Mouse (Mus musculus): ENCODE results near the gene Kcnh1. TPM values are rescaled to one million over a fixed set of nuclear protein-coding genes. Genes with fewer than 3 reads are reported as not detected.

The Kcnh1 gene
- polyA plus RNA-seq, 1 experiment from 2014 or later: not detected

DNA sequence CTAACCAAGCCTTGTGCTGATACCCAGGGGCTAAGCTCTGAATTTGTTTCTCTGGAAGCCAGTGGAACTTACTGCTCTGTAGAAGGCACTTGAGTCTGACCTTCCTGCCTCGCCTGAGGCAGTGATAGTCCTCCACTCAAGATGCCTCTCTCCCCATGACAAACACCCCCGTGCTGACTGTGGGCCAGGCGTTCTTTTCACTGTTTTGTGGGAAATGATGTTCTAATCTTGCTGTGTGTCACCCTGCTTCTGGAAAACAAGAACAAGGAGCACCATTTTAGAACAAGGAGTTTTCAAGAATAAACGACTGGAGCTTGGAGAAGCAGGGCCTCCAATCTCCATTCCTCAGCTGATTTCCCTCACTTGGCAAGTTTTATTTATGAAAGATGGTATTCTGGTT is 273.2 kb downstream of the Kcnh1 start:
- H3K4me2 ChIP-seq: no peak overlapping the region
- 50% methylated on average over 4 of the region's 4 CpGs for WGBS (ENCODE audit: insufficient replicate concordance)

GRCm38 (mm10) chr1:192472366-192472765 is 281.8 kb downstream of the Kcnh1 start:
- Histone ChIP-seq H3K9me3 (replicated peaks) (no peaks in the 10 kb centered on the region), H3K27ac (replicated peaks) (no peak overlapping the region), H3K4me1 (replicated peaks) (no peaks in the 10 kb centered on the region), H3K36me3 (replicated peaks) (no peaks in the 10 kb centered on the region), H3K27me3 (no peaks in the 10 kb centered on the region), H3K4me2 (no peak overlapping the region), H3K9ac (no peak overlapping the region), H3K4me3 (replicated peaks) (no peak overlapping the region)
- ATAC-seq (ENCODE audit: insufficient read depth): no peak
- 51% methylated on average over 4 of the region's 4 CpGs for WGBS (ENCODE audit: insufficient replicate concordance)

More for the DNA sequence above, 273.2 kb downstream of the Kcnh1 start:
- H3K9me3 ChIP-seq (replicated peaks): no peaks in the 10 kb centered on the region
- ATAC-seq (ENCODE audit: insufficient read depth): no peak
- H3K36me3 ChIP-seq (replicated peaks): no peaks in the 10 kb centered on the region
- H3K27me3 ChIP-seq: no peaks in the 10 kb centered on the region
- H3K4me3 ChIP-seq (replicated peaks): no peak overlapping the region
- no peak overlapping the region for H3K9ac ChIP-seq
- H3K4me1 ChIP-seq (replicated peaks): no peaks in the 10 kb centered on the region
- no peak overlapping the region for H3K27ac ChIP-seq (replicated peaks)

GRCm38 (mm10) chr1:192473134-192473533 is 282.6 kb downstream of the Kcnh1 start:
- 73% methylated on average over 6 of the region's 6 CpGs for WGBS (ENCODE audit: insufficient replicate concordance)
- Histone ChIP-seq H3K27me3 (no peaks in the 10 kb centered on the region), H3K27ac (replicated peaks) (no peak overlapping the region), H3K4me2 (no peak overlapping the region), H3K9ac (no peak overlapping the region), H3K4me1 (replicated peaks) (no peaks in the 10 kb centered on the region), H3K4me3 (replicated peaks) (no peak overlapping the region), H3K36me3 (replicated peaks) (no peaks in the 10 kb centered on the region), H3K9me3 (replicated peaks) (no peaks in the 10 kb centered on the region)
- ATAC-seq (ENCODE audit: insufficient read depth): no peak

DNA sequence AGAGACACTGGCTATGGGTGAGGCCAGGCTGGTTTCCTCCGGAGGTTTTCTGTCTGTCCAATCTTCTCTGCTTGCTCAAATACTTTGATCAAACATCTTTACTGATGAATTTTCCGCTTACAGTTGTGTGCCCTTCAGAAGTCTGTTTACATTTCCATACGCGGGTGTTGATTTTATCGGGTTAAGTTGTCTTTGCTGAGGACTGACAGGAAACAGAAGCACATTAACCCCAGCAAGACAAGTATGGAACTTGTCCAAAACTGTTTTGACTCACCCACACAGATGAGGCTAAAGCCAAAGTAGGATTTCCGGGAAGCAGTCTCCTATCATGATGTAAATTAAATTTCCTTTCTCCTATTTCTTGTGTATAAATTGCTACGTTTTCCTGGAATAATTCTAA is 286.1 kb downstream of the Kcnh1 start:
- Histone ChIP-seq H3K4me3 (replicated peaks) (no peak overlapping the region), H3K27me3 (no peaks in the 10 kb centered on the region), H3K27ac (replicated peaks) (no peak overlapping the region), H3K4me1 (replicated peaks) (no peaks in the 10 kb centered on the region), H3K9ac (no peak overlapping the region), H3K36me3 (replicated peaks) (no peaks in the 10 kb centered on the region), H3K9me3 (replicated peaks) (no peaks in the 10 kb centered on the region), H3K4me2 (no peak overlapping the region)
- 47% methylated on average over 7 of the region's 7 CpGs for WGBS (ENCODE audit: insufficient replicate concordance)
- no peak for ATAC-seq (ENCODE audit: insufficient read depth)

DNA sequence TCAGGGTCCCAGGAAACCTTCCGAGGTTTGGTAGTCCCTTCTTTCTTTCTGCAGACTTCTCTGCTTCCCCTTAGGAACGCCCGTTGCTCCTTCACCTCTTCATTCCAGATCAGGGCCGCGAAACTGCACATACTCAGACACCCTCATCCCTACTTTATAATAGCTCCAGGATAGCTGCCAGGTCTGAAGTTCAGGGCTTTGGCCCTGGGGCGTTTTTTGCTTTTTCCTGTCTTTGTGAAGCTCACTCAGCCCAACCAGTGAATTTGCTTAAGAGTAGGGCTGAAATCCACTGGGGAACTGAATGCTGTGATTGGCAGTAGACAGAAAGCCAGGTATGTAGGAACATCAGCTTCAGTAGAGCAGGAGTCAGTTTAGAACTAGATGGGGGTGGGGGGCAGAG is 287.0 kb downstream of the Kcnh1 start:
- Histone ChIP-seq H3K4me2 (no peak overlapping the region), H3K27me3 (no peaks in the 10 kb centered on the region), H3K4me1 (replicated peaks) (no peaks in the 10 kb centered on the region), H3K9me3 (replicated peaks) (no peaks in the 10 kb centered on the region), H3K27ac (replicated peaks) (no peak overlapping the region), H3K36me3 (replicated peaks) (no peaks in the 10 kb centered on the region), H3K9ac (no peak overlapping the region), H3K4me3 (replicated peaks) (no peak overlapping the region)
- 52% methylated on average over 6 of the region's 6 CpGs for WGBS (ENCODE audit: insufficient replicate concordance)
- ATAC-seq (ENCODE audit: insufficient read depth): no peak

GRCm38 (mm10) chr1:192478176-192478575 is 287.6 kb downstream of the Kcnh1 start:
- Histone ChIP-seq H3K27ac (replicated peaks) (no peak overlapping the region), H3K4me3 (replicated peaks) (no peak overlapping the region), H3K36me3 (replicated peaks) (no peaks in the 10 kb centered on the region), H3K27me3 (no peaks in the 10 kb centered on the region), H3K4me1 (replicated peaks) (no peaks in the 10 kb centered on the region), H3K9ac (no peak overlapping the region), H3K9me3 (replicated peaks) (no peaks in the 10 kb centered on the region), H3K4me2 (no peak overlapping the region)
- no peak for ATAC-seq (ENCODE audit: insufficient read depth)
- WGBS (ENCODE audit: insufficient replicate concordance): 55% methylated on average over 5 of the region's 5 CpGs

- 61% methylated on average over 8 of the region's 8 CpGs for WGBS (ENCODE audit: insufficient replicate concordance)
- no peak overlapping the region for H3K27ac ChIP-seq (replicated peaks)
- H3K4me1 ChIP-seq (replicated peaks): no peaks in the 10 kb centered on the region
- no peak for ATAC-seq (ENCODE audit: insufficient read depth)
- H3K9ac ChIP-seq: no peak overlapping the region
- H3K9me3 ChIP-seq (replicated peaks): no peaks in the 10 kb centered on the region
- no peak overlapping the region for H3K4me2 ChIP-seq
- no peak overlapping the region for H3K4me3 ChIP-seq (replicated peaks)
- H3K36me3 ChIP-seq (replicated peaks): no peaks in the 10 kb centered on the region
- no peaks in the 10 kb centered on the region for H3K27me3 ChIP-seq
Observed at GRCm38 (mm10) chr1:192480072-192480784, 289.7 kb downstream of the Kcnh1 start.

GRCm38 (mm10) chr1:192481446-192481845 is 290.9 kb downstream of the Kcnh1 start:
- Histone ChIP-seq H3K4me1 (replicated peaks) (no peaks in the 10 kb centered on the region), H3K4me3 (replicated peaks) (no peak overlapping the region), H3K9me3 (replicated peaks) (no peaks in the 10 kb centered on the region), H3K36me3 (replicated peaks) (no peaks in the 10 kb centered on the region), H3K9ac (no peak overlapping the region), H3K27me3 (no peaks in the 10 kb centered on the region), H3K27ac (replicated peaks) (no peak overlapping the region), H3K4me2 (no peak overlapping the region)
- no peak for ATAC-seq (ENCODE audit: insufficient read depth)

DNA sequence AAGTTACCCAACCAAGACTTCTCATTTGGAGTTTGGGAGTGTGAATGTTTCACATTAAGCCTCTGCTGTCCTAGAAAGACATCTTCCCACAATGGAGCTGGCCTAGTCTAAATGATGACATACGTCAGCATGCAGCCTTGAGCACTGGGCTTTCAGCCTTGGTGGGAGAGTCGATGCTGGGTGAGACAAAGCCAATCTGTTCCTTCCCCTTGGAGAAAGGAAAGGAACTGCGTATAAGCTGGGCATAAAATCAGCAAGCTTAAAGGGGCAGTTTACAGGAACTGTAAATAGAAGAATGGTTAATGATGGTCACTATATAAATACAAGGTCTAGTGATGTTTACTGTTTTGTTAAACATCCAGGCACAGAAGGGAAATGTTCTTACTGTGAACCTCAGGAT is 294.5 kb downstream of the Kcnh1 start:
- no peak overlapping the region for H3K4me3 ChIP-seq (replicated peaks)
- H3K4me1 ChIP-seq (replicated peaks): no peaks in the 10 kb centered on the region
- H3K9ac ChIP-seq: no peak overlapping the region
- no peaks in the 10 kb centered on the region for H3K9me3 ChIP-seq (replicated peaks)
- H3K27me3 ChIP-seq: no peaks in the 10 kb centered on the region
- 34% methylated on average over 3 of the region's 3 CpGs for WGBS (ENCODE audit: insufficient replicate concordance)
- H3K4me2 ChIP-seq: no peak overlapping the region
- no peaks in the 10 kb centered on the region for H3K36me3 ChIP-seq (replicated peaks)
- no peak for ATAC-seq (ENCODE audit: insufficient read depth)
- no peak overlapping the region for H3K27ac ChIP-seq (replicated peaks)

DNA sequence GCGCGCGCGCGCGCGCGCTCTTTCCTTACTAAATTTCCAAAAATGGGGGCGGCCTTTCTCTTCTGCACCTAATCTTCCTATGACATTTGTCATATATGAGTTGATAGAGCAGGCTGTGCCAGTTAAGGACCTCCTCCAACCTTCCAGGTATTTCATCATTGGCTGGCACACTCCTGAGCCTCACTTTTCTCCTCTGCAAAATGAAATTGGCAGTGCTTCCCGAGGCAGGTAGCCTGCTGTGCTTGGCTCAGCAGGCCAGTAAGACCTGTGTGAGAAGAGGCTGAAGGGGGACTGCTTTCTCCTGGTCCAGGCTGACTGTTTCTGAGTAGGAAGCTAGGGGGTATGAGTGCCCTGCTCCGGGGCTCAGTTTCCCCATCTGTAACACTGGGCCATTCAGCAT is 297.0 kb downstream of the Kcnh1 start:
- no peaks in the 10 kb centered on the region for H3K27me3 ChIP-seq

GRCm38 (mm10) chr1:192489908-192490825 is 299.6 kb downstream of the Kcnh1 start:
- 46% methylated on average over 13 of the region's 13 CpGs for WGBS (ENCODE audit: insufficient replicate concordance)
- Histone ChIP-seq H3K9me3 (replicated peaks) (no peaks in the 10 kb centered on the region), H3K4me2 (no peak overlapping the region), H3K27me3 (no peaks in the 10 kb centered on the region), H3K27ac (replicated peaks) (no peak overlapping the region), H3K4me3 (replicated peaks) (no peak overlapping the region), H3K4me1 (replicated peaks) (no peaks in the 10 kb centered on the region), H3K36me3 (replicated peaks) (no peaks in the 10 kb centered on the region), H3K9ac (no peak overlapping the region)
- ATAC-seq (ENCODE audit: insufficient read depth): no peak

More for the DNA sequence above, 297.0 kb downstream of the Kcnh1 start:
- Histone ChIP-seq H3K9me3 (replicated peaks) (no peaks in the 10 kb centered on the region), H3K4me2 (no peak overlapping the region), H3K4me3 (replicated peaks) (no peak overlapping the region), H3K9ac (no peak overlapping the region), H3K27ac (replicated peaks) (no peak overlapping the region), H3K36me3 (replicated peaks) (no peaks in the 10 kb centered on the region), H3K4me1 (replicated peaks) (no peaks in the 10 kb centered on the region)
- ATAC-seq (ENCODE audit: insufficient read depth): no peak
- WGBS (ENCODE audit: insufficient replicate concordance): 86% methylated on average over 11 of the region's 11 CpGs

Measured in liver, embryonic 15.5 days (tissue).